Mouse (Mus musculus) heart, postnatal 36 days (tissue): ENCODE data around the gene Cish. TPM values are rescaled to one million over a fixed set of nuclear protein-coding genes. Genes with fewer than 3 reads are reported as not detected.

ENCODE experiments used
- DNase-seq, 2 experiments: peaks; one replicate each; pipeline ENCODE4 v3.0.0; 2021 to 2022
- intact Hi-C: fragments of 180-260 bp; cut with DNase I; formaldehyde crosslinking; loops from one replicate; pipeline ENCODE4 v1.15.1; 2025
- total RNA-seq, 2 experiments: library from RNA; stranded (reverse); gene quantifications; 2 replicates each; pipeline ENCODE4 v1.2.3; 2021

The Cish gene
- total RNA-seq, 2 experiments from 2014 or later, result 145 to 149 TPM

GRCm38 (mm10) chr9:107309171-107309570 lies 13.3 kb downstream of the Cish start:
- no peak for DNase-seq
- intact Hi-C loops, result no loop called here

- DNase-seq, result no peak
- intact Hi-C loops, result no loop called here
Observed at GRCm38 (mm10) chr9:107309600-107309999, 13.8 kb downstream of the Cish start.

- no peak for DNase-seq
- intact Hi-C loops, result no loop called here
Observed at GRCm38 (mm10) chr9:107312811-107313584, 17.2 kb downstream of the Cish start.

GRCm38 (mm10) chr9:107313926-107314325 lies 18.1 kb downstream of the Cish start:
- no peak for DNase-seq
- intact Hi-C loops, result no loop called here

DNA sequence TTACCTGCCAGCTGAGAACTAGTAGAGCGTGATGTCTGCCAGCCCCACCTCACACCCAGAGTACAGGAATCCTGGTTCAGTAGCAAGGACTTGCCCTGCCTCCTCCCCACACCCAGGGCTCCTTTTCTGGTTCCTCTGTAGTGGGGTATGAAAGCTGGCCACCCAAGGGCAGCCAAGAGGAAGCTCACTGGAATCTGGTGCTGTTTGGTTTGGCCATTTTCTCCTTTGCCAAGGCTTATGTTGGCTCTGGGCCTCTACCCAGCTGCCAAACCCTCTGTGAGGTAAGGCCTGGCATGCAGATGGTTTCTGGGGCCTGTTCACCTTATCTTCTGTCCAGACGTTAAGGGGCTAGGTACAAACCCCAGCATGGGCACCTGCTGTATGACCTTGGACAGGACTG lies 20.0 kb downstream of the Cish start:
- DNase-seq, result no peak
- intact Hi-C loops, result no loop called here

DNA sequence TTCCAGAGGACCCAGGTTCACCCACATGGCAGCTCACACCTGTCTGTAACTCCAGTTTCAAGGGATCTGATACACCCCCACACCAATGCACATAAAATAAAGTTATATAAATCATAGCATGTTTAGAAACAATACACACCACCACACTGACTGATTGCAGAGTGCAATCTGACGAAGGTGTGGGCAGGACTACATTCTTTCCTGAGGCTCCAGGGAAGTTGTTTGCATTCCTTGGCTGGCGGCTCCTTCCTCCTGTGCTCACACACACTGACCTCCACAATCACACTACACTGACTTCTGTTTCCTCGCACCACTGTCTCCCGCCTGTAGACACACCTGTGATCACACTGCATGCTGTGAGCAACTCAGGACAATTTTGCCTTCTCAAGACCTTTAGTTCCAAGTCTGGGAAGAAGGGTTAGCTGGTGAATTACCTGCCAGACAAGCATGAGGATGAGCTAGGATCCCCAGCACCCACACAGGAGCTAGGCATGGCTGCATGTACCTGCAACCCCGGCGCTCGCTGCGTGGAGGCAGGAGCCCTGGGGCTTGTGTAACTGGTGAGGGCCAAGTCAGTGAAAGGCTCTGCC lies 26.7 kb downstream of the Cish start:
- intact Hi-C loops, result no loop called here
- DNase-seq, result no peak

DNA sequence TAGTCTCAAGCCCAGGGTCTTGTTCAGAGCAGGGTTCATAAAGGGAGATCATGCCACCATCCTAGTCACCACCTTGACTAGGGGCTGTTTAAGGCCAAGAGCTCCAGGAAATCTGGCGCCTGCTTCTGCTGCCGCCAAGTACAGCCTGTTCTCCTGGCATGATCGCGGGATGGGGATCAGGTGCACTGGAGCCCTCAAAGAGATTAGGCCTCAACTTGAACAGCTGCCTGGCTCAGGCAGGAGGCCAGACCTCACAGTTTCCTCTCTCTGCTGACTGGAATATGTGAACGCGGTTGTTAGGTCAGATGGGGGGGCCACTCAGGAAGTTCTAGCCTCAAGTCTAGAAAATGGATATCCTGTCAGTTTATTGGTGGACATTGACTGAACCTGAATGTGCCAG lies 27.7 kb downstream of the Cish start:
- intact Hi-C loops, result no loop called here
- DNase-seq, result peak; percentile 83 to 85

DNA sequence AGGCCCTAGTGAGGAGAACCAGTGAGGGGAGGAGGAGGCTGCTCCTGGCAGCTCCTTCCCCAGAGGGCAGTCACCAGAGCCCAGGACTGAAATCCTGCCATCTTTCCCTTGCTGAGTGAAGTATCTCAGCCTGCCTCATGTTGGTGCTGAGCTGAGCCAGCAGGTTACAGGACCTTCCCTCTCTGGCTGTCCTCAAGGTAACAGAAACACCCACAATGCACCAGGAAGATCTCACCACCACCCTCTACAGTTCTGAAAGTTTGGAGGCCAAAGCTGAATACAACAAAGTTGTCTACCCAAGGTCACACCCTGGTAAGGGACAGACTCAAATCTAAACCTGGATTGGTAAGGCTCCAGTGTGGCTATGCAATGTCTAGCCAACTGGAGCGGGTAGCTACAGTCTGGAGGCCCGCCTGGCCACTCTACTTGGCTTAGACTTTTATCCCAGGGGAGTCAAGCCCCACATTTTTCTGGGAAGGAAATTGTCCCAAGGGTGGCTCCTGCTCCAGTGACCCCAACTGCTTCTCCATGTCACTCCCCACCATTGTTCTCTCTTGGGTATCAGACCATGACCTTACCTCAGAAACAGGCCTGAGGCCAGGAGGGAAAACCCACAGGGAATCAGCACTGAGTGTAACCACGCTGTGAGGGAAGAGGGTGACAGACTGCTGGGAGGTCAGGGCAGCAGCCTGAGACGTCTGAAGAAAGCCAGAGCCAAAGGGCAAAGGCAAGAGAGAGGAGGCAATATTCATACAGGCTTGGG lies 29.2 kb downstream of the Cish start:
- intact Hi-C loops, result loop anchor here (2.0 kb wide), 1 partner anchor 24 kb away; no protein-coding TSS in a partner anchor
- DNase-seq, result peak in 1 of 2 experiments; percentile 39

DNA sequence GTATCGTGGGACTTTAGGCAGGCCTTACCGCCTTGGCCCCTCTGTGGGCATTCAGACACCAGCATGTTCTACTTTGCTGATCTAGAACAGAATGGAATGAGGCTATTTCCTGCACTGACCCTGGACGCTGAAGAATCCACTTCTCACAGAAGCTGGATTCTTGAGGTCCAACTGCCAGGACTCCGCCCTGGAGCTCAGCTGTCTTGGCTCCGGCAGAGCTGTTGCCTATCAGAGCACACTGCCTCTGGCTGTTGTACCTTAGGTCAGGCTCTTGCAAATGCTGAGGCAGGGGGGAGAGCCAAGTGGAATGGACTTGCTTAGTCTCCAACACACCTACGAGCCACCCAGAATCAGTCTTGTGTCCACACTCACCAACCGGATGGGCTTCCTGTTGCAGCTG lies 30.1 kb downstream of the Cish start:
- intact Hi-C loops, result loop anchor here (2.0 kb wide), 1 partner anchor 25 kb away; no protein-coding TSS in a partner anchor
- DNase-seq, result peak; percentile 47 to 49

GRCm38 (mm10) chr9:107327879-107328620 lies 32.2 kb downstream of the Cish start:
- DNase-seq, result no peak
- intact Hi-C loops, result no loop called here

GRCm38 (mm10) chr9:107330791-107331190 lies 35.0 kb downstream of the Cish start:
- intact Hi-C loops, result no loop called here
- no peak for DNase-seq

DNA sequence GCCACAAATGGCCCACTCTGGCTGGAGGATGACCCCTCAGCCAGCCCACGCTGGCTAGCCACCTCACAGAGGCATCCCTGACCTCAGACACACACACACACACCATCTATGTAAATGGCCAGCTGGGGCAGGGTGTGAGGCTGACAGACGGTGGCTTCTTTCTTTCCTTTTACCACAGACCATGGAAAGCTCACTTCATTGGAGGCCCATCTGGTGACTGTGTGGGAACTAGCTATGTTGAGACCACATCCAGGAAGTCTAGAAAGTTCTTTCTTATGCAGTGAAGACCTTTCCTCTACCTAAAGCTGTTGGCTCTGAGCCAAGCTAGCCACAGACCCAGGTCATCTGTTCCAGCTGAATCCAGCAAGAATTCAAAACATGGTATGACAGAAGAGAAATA lies 37.9 kb downstream of the Cish start:
- intact Hi-C loops, result no loop called here
- no peak for DNase-seq

DNA sequence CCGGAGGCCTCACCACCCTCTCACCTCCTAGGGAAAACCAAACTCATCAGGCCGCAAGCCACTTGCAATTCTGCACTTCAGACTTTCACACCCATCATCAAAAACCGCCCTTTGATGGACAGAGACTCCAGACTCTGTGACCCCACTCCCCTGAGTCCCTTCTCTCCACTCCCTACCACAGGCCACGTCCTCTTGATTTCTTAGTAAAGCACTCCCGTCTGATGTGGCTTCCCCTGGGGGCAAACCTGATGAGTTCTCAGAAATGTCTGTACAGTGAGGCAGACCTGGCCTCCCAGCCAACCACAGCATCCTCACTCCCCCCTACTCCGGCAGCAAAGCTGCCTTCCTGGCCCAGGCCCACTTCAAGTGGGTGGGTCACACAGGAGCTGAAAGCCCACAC lies 38.5 kb downstream of the Cish start:
- DNase-seq, result no peak
- intact Hi-C loops, result no loop called here

DNA sequence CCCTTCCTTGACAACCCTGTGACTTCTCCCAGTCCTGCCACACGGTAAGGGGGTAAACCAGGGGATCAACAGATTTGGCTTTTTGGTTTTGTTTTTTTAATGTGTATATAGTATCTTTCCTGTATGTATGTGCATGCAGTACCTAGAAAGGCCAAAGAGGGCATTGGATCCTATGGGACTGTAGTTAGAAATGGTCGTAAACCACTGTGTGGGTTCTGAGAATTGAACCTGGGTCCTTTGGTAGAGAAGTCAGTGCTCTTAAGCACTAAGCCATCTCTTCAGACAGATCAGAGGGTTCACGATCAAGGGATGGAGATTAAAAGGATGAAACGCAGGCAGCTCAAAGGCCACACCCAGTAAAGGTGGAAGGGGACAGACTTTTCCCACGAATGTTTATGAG lies 39.2 kb downstream of the Cish start:
- intact Hi-C loops, result loop anchor here (5.0 kb wide), 3 partner anchors 88 to 648 kb away; partner anchors contain the start of gene Tex264

DNA sequence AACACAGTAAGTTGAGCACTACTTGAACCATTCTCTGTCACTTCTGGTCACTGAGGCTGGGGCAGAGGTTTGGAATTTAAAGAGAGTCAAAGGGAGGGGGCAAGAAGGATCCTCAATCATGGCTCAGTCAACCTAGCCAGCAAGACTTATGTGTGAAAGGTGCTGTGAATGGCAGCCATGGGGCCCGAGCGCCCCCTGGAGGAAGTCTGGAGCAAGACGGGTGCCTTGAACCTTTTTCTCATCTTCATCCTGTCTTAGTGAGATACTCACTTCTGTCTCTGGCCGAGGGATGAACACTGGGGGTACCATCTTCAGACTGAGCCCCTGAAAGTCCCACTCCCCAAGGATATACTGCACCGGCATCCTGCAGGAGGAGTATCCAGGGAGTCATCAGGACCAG lies 40.1 kb downstream of the Cish start:
- intact Hi-C loops, result loop anchor here (1.0 to 5.0 kb wide), 4 partner anchors 42 to 649 kb away; partner anchors contain the start of gene Tex264

More for the DNA sequence above, 39.2 kb downstream of the Cish start:
- no peak for DNase-seq

DNA sequence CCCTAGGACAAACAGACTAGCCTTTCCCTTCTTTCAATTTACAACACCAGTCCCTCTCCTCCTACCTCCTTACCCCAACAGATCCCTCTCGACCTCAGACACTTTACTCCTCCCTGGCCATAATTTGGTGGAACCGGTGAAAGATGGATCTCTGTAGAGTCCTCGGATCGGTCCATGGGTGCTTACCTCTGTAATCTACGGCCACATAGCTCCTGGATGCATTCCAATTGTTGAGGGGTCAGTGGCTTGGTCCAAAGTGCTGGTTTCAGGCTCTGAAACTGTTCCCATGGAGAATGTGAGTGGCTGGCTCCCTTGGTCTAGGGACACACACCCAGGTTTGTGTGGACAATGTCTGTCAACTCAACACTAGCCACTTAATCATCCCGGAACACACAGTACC lies 40.6 kb downstream of the Cish start:
- no peak for DNase-seq
- intact Hi-C loops, result loop anchor here (1.0 to 5.0 kb wide), 4 partner anchors 42 to 649 kb away; partner anchors contain the start of gene Tex264

More for the DNA sequence above, 40.1 kb downstream of the Cish start:
- DNase-seq, result peak; percentile 80

DNA sequence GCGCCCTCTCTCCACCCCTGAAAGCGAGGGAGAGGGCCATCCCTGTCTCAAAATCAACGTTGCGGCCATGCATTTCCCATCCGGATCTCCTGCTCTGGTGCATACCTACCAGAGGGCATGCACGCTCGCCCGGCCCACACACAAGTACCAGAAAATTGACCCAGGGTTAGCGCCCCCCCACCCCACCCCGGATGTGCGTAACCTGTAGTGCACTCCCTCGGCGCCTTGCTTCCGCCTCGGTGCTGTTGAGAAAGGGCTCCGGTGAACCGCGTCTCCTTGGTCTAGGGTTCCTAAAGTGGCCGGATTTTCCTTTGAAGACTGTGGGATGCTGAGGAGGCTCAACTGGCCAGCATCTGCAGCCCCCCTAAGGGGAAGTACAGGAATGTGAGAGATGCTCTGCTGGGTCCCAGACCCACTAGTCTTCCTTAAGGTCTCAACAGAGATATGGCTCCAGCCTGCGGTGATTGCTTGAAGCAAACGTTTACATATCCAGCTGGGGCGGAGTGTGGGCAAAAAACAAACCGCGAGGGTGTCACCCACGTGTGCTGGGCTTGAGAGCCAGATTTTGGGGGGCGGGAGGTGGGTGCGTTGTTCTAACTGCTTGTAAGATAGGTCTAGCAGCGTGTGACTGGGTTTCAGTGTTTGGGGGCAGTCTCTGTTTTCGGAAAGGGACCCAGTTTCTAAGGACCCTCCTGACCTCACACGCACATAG lies 42.5 kb downstream of the Cish start, which contains the start of gene Hemk1:
Gene Hemk1, minus strand, starts transcription at position 179 of the 712 bp plus-strand sequence.
- intact Hi-C loops, result loop anchor here (5.0 kb wide), 3 partner anchors 91 to 651 kb away; partner anchors contain the start of gene Tex264
- peak; percentile 74 to 78 for DNase-seq

DNA sequence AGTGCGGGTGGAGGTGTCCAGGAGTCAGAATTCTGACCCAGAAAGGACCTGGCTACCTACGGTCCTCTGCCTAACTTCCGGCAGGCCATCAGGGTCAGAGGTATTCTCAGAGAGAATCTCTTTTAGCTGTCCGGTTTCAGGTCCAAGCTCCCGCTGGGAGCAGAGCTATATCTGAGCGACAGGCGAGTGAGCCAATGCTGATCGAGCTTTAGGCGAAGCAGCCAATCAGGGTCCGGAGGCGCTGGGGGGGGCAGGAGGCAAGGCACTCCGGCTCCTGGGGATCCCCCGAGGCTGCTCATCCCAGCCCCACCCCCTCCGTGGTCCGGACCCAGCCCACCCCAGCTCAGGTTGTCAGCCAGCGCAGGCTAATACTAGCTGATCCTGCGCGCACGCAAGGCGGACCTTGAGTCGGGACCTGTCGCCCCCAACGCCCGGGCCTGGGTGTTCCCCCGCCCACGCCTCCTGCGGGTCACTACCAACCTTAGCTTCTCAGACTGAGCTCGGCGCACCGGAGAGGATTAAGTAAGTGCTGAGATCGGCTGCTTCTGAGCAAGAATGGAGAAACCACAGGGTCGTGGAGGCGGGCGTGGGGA lies 44.5 kb downstream of the Cish start, which contains the start of gene 6430571L13Rik:
Gene 6430571L13Rik, plus strand, starts transcription at position 336 of the 593 bp plus-strand sequence.
- intact Hi-C loops, result no loop called here
- peak; percentile 93 to 95 for DNase-seq
